Mouse (Mus musculus): ENCODE measurements at regions not wholly inside any gene's neighbourhood (a gene's known extent, or its start where the extent isn't known, plus 50 kb on each side); places are given as distances from the start of the nearest gene placed in this dataset.
"Not testable (repeated sequence)": the region's sequence is repeated elsewhere in the genome, so short reads cannot be mapped to it uniquely, and the experiment has no call there.

- WGBS: 73% methylated on average over 5 of the region's 5 CpGs
- Histone ChIP-seq H3K27ac (no peak overlapping the region), H3K36me3 (no peaks in the 10 kb centered on the region), H3K9ac (no peak overlapping the region), H3K4me1 (no peaks in the 10 kb centered on the region), H3K9me3 (no peaks in the 10 kb centered on the region), H3K4me2 (replicated peaks) (no peak overlapping the region), H3K4me3 (no peak overlapping the region), H3K27me3 (no peaks in the 10 kb centered on the region)
- ATAC-seq (ENCODE audit: low FRiP score, low read depth): no peak
These were observed 59.8 kb upstream of the Tnfrsf21 start for GRCm38 (mm10) chr17:42956588-42956987.

- H3K36me3 ChIP-seq: no peaks in the 10 kb centered on the region
- no peaks in the 10 kb centered on the region for H3K4me1 ChIP-seq
- 28% methylated on average over 2 of the region's 2 CpGs for WGBS
- ATAC-seq (ENCODE audit: low FRiP score, low read depth): no peak
- H3K9ac ChIP-seq: no peak overlapping the region
- no peaks in the 10 kb centered on the region for H3K27me3 ChIP-seq
- no peak overlapping the region for H3K4me3 ChIP-seq
- H3K4me2 ChIP-seq (replicated peaks): no peak overlapping the region
- no peaks in the 10 kb centered on the region for H3K9me3 ChIP-seq
- no peak overlapping the region for H3K27ac ChIP-seq
These were observed 61.6 kb upstream of the Tnfrsf21 start for GRCm38 (mm10) chr17:42954722-42955121.

DNA sequence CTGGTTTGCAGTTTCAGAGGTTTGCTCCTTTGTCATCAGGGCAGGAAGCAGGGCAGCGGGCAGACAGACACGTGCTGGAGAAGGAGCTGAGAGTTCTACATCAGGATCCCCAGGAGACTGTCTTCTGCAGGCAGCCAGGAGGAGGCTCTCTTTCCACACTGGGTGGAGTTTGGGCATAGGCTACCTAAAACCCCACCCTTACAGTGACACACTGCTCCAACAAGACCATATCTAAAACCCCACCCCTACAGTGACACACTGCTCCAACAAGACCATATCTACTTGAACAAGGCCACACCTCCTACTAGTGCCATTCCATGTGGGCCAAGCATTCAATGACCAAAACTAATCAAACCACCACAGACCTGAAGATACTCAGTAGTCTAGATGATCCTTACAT is 68.0 kb upstream of the Cd2ap start:
- Histone ChIP-seq H3K27me3 (no peaks in the 10 kb centered on the region), H3K4me3 (no peak overlapping the region), H3K27ac (no peak overlapping the region), H3K4me2 (replicated peaks) (no peak overlapping the region), H3K36me3 (no peaks in the 10 kb centered on the region), H3K9me3 (no peaks in the 10 kb centered on the region), H3K4me1 (no peaks in the 10 kb centered on the region), H3K9ac (no peak overlapping the region)
- WGBS: 81% methylated on average over 2 of the region's 2 CpGs
- no peak for ATAC-seq (ENCODE audit: low FRiP score, low read depth)

DNA sequence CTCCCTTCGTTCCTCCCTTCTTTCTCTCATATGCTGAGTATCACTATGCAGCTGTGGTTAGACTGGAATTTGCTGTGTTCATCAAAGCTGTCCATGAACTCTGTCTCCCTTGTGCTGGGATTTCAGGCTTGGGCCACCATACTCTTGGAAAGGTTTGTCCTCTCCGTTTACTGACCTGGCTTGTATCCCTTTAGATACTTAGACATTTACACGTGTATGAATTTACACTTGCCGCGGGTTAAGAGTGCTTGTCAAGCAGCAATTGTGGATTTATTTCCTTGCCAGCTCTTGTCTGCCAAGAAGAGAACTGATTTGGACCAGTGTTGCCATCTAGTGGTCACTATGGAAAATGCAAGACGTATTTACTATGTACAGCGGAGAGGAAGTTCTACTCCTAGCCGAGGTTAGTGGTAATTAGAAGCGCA is 66.8 kb upstream of the Cd2ap start:
- WGBS: 9% methylated on average over 9 of the region's 9 CpGs
- H3K4me1 ChIP-seq: no peaks in the 10 kb centered on the region

GRCm38 (mm10) chr17:42939476-42939875 is 63.0 kb upstream of the Cd2ap start:
- Histone ChIP-seq H3K27ac (no peak overlapping the region), H3K27me3 (no peaks in the 10 kb centered on the region), H3K9me3 (no peaks in the 10 kb centered on the region), H3K9ac (no peak overlapping the region), H3K4me3 (no peak overlapping the region), H3K36me3 (no peaks in the 10 kb centered on the region), H3K4me2 (replicated peaks) (no peak overlapping the region), H3K4me1 (no peaks in the 10 kb centered on the region)
- 84% methylated on average over 7 of the region's 7 CpGs for WGBS
- ATAC-seq (ENCODE audit: low FRiP score, low read depth): no peak

More for the DNA sequence above, 66.8 kb upstream of the Cd2ap start:
- Histone ChIP-seq H3K27ac (no peak overlapping the region), H3K27me3 (no peaks in the 10 kb centered on the region), H3K9ac (no peak overlapping the region), H3K9me3 (no peaks in the 10 kb centered on the region), H3K4me2 (replicated peaks) (peak overlapping the region; percentile 46), H3K36me3 (no peaks in the 10 kb centered on the region), H3K4me3 (no peak overlapping the region)
- ATAC-seq (ENCODE audit: low FRiP score, low read depth): peak; percentile 64; the same call in 1 of the 2 replicates

DNA sequence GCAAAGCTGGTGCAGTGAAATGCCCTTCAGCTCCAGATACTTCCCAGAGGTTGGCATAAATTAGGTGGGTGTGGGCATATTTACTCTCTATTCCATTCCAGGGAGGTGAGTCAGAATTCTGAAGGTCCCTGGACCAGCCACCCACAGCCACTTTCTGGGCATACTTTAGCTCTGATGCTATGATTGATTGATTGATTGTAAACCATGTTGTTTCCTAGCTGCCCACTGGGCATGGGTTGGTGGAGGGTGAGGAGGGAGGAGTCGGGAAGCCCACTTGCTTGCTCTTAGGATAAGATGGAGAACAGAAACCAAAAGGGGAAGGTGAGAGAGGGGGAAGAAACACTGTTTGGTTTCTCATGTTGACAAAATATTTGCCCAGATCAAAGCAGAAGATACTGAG is 62.1 kb upstream of the Cd2ap start:
- H3K27me3 ChIP-seq: no peaks in the 10 kb centered on the region
- no peak overlapping the region for H3K4me3 ChIP-seq
- H3K4me1 ChIP-seq: no peaks in the 10 kb centered on the region
- no peak for ATAC-seq (ENCODE audit: low FRiP score, low read depth)
- H3K36me3 ChIP-seq: no peaks in the 10 kb centered on the region
- H3K9ac ChIP-seq: no peak overlapping the region
- 58% methylated on average over 1 of the region's 1 CpGs for WGBS
- no peak overlapping the region for H3K4me2 ChIP-seq (replicated peaks)
- H3K27ac ChIP-seq: no peak overlapping the region
- H3K9me3 ChIP-seq: no peaks in the 10 kb centered on the region

GRCm38 (mm10) chr17:42937480-42937879 is 61.0 kb upstream of the Cd2ap start:
- H3K27me3 ChIP-seq; H3K36me3 ChIP-seq; H3K27ac ChIP-seq; H3K4me1 ChIP-seq; H3K9me3 ChIP-seq; H3K9ac ChIP-seq; H3K4me2 ChIP-seq (replicated peaks); ATAC-seq (ENCODE audit: low FRiP score, low read depth); H3K4me3 ChIP-seq: not testable (repeated sequence)
- WGBS: 95% methylated on average over 3 of the region's 3 CpGs

DNA sequence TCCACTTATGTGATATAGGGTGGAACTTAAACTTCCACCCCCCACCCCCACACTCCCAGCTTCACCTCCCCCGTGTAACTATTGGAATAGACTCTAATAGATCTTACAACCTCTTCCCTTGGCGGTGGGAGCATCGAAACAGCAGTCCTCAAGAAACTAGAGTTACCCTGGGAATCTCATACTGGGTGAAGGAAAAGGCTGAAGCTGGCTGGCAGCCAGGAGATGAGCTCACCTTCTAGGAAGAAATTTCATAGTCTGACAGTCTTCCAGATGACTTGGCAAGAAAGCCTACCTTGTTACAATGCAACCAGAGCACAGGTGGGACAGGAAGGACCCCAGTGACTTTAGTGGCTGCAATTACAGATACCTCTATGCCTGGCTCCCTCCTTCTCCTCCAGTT is 57.6 kb upstream of the Cd2ap start:
- Histone ChIP-seq H3K4me1 (no peaks in the 10 kb centered on the region), H3K27ac (no peak overlapping the region), H3K9ac (no peak overlapping the region), H3K4me2 (replicated peaks) (no peak overlapping the region), H3K4me3 (no peak overlapping the region), H3K36me3 (no peaks in the 10 kb centered on the region), H3K9me3 (no peaks in the 10 kb centered on the region), H3K27me3 (no peaks in the 10 kb centered on the region)
- WGBS: 57% methylated on average over 3 of the region's 3 CpGs
- no peak; the same call in 1 of the 2 replicates for ATAC-seq (ENCODE audit: low FRiP score, low read depth)

DNA sequence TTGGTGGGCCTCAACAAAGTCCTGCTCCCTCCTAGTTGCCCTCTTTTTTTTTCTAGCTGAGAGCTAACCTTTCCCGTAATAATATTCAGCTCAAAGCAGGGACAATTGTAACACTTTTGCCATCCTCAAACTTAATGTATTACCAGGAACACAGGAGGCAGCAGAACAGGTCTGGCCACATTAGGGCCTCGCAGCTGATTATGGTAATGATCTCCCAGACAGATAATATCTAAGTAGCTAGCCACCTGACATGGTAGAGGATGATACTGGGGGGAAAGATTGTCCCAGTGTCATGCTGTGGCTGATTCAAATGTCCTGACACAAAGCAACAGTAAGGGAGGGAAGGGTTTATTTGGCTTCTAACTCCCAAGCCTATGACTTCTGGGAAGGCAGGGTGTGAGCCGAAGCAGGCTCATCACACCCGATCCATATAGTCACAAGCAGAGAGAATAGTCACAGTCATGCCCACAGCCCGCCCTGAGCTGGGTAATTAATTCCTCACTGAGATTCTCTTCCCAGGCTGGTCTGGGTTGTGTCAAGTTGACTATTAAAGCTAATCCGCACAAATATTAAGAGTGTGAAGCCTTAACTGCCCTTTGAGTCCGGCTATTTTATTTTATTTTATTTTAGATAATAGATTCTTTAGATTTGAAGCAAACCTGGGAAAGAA is 57.0 kb upstream of the Cd2ap start:
- Histone ChIP-seq H3K9ac (no peak overlapping the region), H3K27ac (no peak overlapping the region), H3K4me1 (no peaks in the 10 kb centered on the region), H3K4me2 (replicated peaks) (no peak overlapping the region), H3K9me3 (no peaks in the 10 kb centered on the region), H3K4me3 (no peak overlapping the region), H3K27me3 (no peaks in the 10 kb centered on the region), H3K36me3 (no peaks in the 10 kb centered on the region)
- 64% methylated on average over 7 of the region's 7 CpGs for WGBS
- ATAC-seq (ENCODE audit: low FRiP score, low read depth): no peak

DNA sequence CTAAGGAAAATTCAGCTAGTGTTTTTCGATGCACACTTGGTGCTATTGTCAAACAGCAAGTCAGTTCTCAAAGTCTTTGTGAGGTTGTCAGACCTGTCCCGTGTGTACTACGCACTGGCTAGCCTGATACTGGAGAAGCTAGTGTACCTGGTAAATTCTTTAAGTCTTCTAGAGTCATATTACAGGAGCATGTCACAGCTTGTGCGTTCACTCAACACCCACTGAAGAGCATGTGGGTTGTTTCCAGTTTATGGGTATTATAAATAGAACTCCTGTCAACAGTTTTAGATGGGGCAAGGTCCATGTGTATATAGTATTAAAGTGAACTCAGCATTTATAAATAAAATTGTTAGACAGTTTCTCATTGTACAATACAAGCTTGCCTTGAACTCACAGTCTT is 50.9 kb upstream of the Cd2ap start:
- H3K9me3 ChIP-seq: no peaks in the 10 kb centered on the region
- H3K27me3 ChIP-seq: no peaks in the 10 kb centered on the region
- no peak overlapping the region for H3K9ac ChIP-seq
- H3K4me2 ChIP-seq (replicated peaks): no peak overlapping the region
- no peaks in the 10 kb centered on the region for H3K4me1 ChIP-seq
- H3K36me3 ChIP-seq: no peaks in the 10 kb centered on the region
- 0 out of 2 replicates have a peak, but pooled peaks have one; percentile 36 for ATAC-seq (ENCODE audit: low FRiP score, low read depth)
- WGBS: 58% methylated on average over 4 of the region's 4 CpGs
- H3K4me3 ChIP-seq: no peak overlapping the region
- H3K27ac ChIP-seq: no peak overlapping the region
